Mouse (Mus musculus): Measurements from ENCODE around the gene Mad1l1. TPM values are rescaled to one million over a fixed set of nuclear protein-coding genes. Genes with fewer than 3 reads are reported as not detected.

Gene Mad1l1
- polyA plus RNA-seq, 1 experiment: 51.5 TPM

GRCm38 (mm10) chr5:140331615-140332512, 10.5 kb upstream of the Mad1l1 start, which contains the start of gene Mrm2:
Mrm2 (minus strand) TSS chr5:140331898.
- Histone ChIP-seq H3ac (ENCODE audit: control insufficient read depth, insufficient read length, low read depth) (peak within 1 kb of the TSS; percentile 95), H3K27me3 (ENCODE audit: control insufficient read depth, insufficient read depth, insufficient read length) (no peaks in the 10 kb centered on the region), H3K79me3 (ENCODE audit: low read depth) (no peaks in the 10 kb centered on the region), H3K79me2 (ENCODE audit: control insufficient read depth, insufficient read depth) (peaks cover 12% of the 10 kb centered on the region), H3K36me3 (ENCODE audit: control insufficient read depth, insufficient read depth) (no peaks in the 10 kb centered on the region), H3K4me3 (ENCODE audit: insufficient read depth, poor library complexity, severe bottlenecking) (peak within 1 kb of the TSS; percentile 68)
- TF ChIP-seq CTCF (IDR thresholded peaks at IDR 0.05; ENCODE audit: control insufficient read depth, insufficient read depth, insufficient read length): peak; percentile 86
- no peak for TF ChIP-seq USF1 (IDR thresholded peaks at IDR 0.05; ENCODE audit: low read depth)
- peak; percentile 38 for TF ChIP-seq MAX (IDR thresholded peaks at IDR 0.05)
- no peak for TF ChIP-seq MYOD1 (IDR thresholded peaks at IDR 0.05; ENCODE audit: control insufficient read depth, insufficient read length, low read depth)

DNA sequence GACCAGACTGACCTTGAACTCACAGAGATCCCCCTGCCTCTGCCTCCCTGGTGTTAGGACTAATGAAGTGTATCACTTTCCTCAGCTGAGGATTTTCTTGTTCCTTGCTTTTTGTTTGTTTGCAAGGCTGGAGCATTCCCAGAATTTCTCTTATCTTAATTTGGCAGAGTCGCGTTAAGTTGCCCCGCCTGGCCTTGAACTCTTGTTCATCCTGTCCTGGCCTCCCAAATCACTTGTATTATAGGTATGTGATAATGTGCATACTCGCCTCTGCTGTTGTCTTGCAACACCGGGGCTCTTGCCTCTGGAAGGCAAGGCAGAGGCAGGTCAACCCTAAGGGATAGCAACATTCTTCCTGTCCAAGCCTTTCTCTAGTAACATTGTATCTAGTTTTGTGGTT, 2.7 kb upstream of the Mad1l1 start:
- H3K79me3 ChIP-seq (ENCODE audit: low read depth): peaks cover 20% of the 10 kb centered on the region
- H3ac ChIP-seq (ENCODE audit: control insufficient read depth, insufficient read length, low read depth): no peak overlapping the region
- TF ChIP-seq USF1 (IDR thresholded peaks at IDR 0.05; ENCODE audit: low read depth): no peak
- H3K4me3 ChIP-seq (ENCODE audit: insufficient read depth, poor library complexity, severe bottlenecking): no peak overlapping the region
- no peaks in the 10 kb centered on the region for H3K36me3 ChIP-seq (ENCODE audit: control insufficient read depth, insufficient read depth)
- H3K27me3 ChIP-seq (ENCODE audit: control insufficient read depth, insufficient read depth, insufficient read length): no peaks in the 10 kb centered on the region
- peaks cover 23% of the 10 kb centered on the region for H3K79me2 ChIP-seq (ENCODE audit: control insufficient read depth, insufficient read depth)

- H3K79me3 ChIP-seq (ENCODE audit: low read depth): peaks cover 33% of the 10 kb centered on the region
- peak overlapping the region; percentile 27 for H3ac ChIP-seq (ENCODE audit: control insufficient read depth, insufficient read length, low read depth)
- H3K4me3 ChIP-seq (ENCODE audit: insufficient read depth, poor library complexity, severe bottlenecking): peak overlapping the region; percentile 82
- H3K27me3 ChIP-seq (ENCODE audit: control insufficient read depth, insufficient read depth, insufficient read length): no peaks in the 10 kb centered on the region
- TF ChIP-seq MYOG (IDR thresholded peaks at IDR 0.05; ENCODE audit: control insufficient read depth, extremely low read depth, insufficient read length) (no peak), CTCF (IDR thresholded peaks at IDR 0.05; ENCODE audit: control insufficient read depth, insufficient read depth, insufficient read length) (no peak), MAX (IDR thresholded peaks at IDR 0.05) (no peak), CEBPB (IDR thresholded peaks at IDR 0.05; ENCODE audit: low read depth) (no peak), MYOD1 (IDR thresholded peaks at IDR 0.05; ENCODE audit: control insufficient read depth, insufficient read length, low read depth) (no peak), USF1 (IDR thresholded peaks at IDR 0.05; ENCODE audit: low read depth) (no peak), FOSL1 (IDR thresholded peaks at IDR 0.05; ENCODE audit: insufficient read depth, low read length, poor library complexity, severe bottlenecking) (no peak)
- peaks cover 44% of the 10 kb centered on the region for H3K79me2 ChIP-seq (ENCODE audit: control insufficient read depth, insufficient read depth)
- H3K36me3 ChIP-seq (ENCODE audit: control insufficient read depth, insufficient read depth): no peaks in the 10 kb centered on the region
These were observed 614 bp upstream of the Mad1l1 start for GRCm38 (mm10) chr5:140321756-140322575.

GRCm38 (mm10) chr5:140316716-140317115, 4.6 kb downstream of the Mad1l1 start:
- Histone ChIP-seq H3K36me3 (ENCODE audit: control insufficient read depth, insufficient read depth) (peaks cover 22% of the 10 kb centered on the region), H3K79me2 (ENCODE audit: control insufficient read depth, insufficient read depth) (peaks cover 64% of the 10 kb centered on the region), H3K27me3 (ENCODE audit: control insufficient read depth, insufficient read depth, insufficient read length) (no peaks in the 10 kb centered on the region), H3ac (ENCODE audit: control insufficient read depth, insufficient read length, low read depth) (no peak overlapping the region), H3K4me3 (ENCODE audit: insufficient read depth, poor library complexity, severe bottlenecking) (no peak overlapping the region), H3K79me3 (ENCODE audit: low read depth) (peaks cover 40% of the 10 kb centered on the region)
- TF ChIP-seq USF1 (IDR thresholded peaks at IDR 0.05; ENCODE audit: low read depth): no peak

GRCm38 (mm10) chr5:140307602-140308001, 13.8 kb downstream of the Mad1l1 start:
- Histone ChIP-seq H3K36me3 (ENCODE audit: control insufficient read depth, insufficient read depth) (peaks cover 65% of the 10 kb centered on the region), H3K27me3 (ENCODE audit: control insufficient read depth, insufficient read depth, insufficient read length) (no peaks in the 10 kb centered on the region), H3K79me3 (ENCODE audit: low read depth) (no peaks in the 10 kb centered on the region), H3K79me2 (ENCODE audit: control insufficient read depth, insufficient read depth) (no peaks in the 10 kb centered on the region), H3ac (ENCODE audit: control insufficient read depth, insufficient read length, low read depth) (no peak overlapping the region), H3K4me3 (ENCODE audit: insufficient read depth, poor library complexity, severe bottlenecking) (no peak overlapping the region)
- TF ChIP-seq MYOG (IDR thresholded peaks at IDR 0.05; ENCODE audit: control insufficient read depth, extremely low read depth, insufficient read length) (no peak), USF1 (IDR thresholded peaks at IDR 0.05; ENCODE audit: low read depth) (no peak), MYOD1 (IDR thresholded peaks at IDR 0.05; ENCODE audit: control insufficient read depth, insufficient read length, low read depth) (no peak), FOSL1 (IDR thresholded peaks at IDR 0.05; ENCODE audit: insufficient read depth, low read length, poor library complexity, severe bottlenecking) (no peak), CEBPB (IDR thresholded peaks at IDR 0.05; ENCODE audit: low read depth) (no peak), MAX (IDR thresholded peaks at IDR 0.05) (no peak), CTCF (IDR thresholded peaks at IDR 0.05; ENCODE audit: control insufficient read depth, insufficient read depth, insufficient read length) (no peak)

GRCm38 (mm10) chr5:140306016-140306415, 15.3 kb downstream of the Mad1l1 start:
- Histone ChIP-seq H3K36me3 (ENCODE audit: control insufficient read depth, insufficient read depth) (peaks cover 62% of the 10 kb centered on the region), H3K79me2 (ENCODE audit: control insufficient read depth, insufficient read depth) (no peaks in the 10 kb centered on the region), H3ac (ENCODE audit: control insufficient read depth, insufficient read length, low read depth) (no peak overlapping the region), H3K4me3 (ENCODE audit: insufficient read depth, poor library complexity, severe bottlenecking) (no peak overlapping the region), H3K79me3 (ENCODE audit: low read depth) (no peaks in the 10 kb centered on the region), H3K27me3 (ENCODE audit: control insufficient read depth, insufficient read depth, insufficient read length) (no peaks in the 10 kb centered on the region)
- TF ChIP-seq CTCF (IDR thresholded peaks at IDR 0.05; ENCODE audit: control insufficient read depth, insufficient read depth, insufficient read length) (no peak), FOSL1 (IDR thresholded peaks at IDR 0.05; ENCODE audit: insufficient read depth, low read length, poor library complexity, severe bottlenecking) (no peak), MYOG (IDR thresholded peaks at IDR 0.05; ENCODE audit: control insufficient read depth, extremely low read depth, insufficient read length) (no peak), MYOD1 (IDR thresholded peaks at IDR 0.05; ENCODE audit: control insufficient read depth, insufficient read length, low read depth) (no peak), CEBPB (IDR thresholded peaks at IDR 0.05; ENCODE audit: low read depth) (no peak), MAX (IDR thresholded peaks at IDR 0.05) (no peak), USF1 (IDR thresholded peaks at IDR 0.05; ENCODE audit: low read depth) (no peak)

All from C2C12 (cell line).